Mouse (Mus musculus) Muller cell, postnatal 12 days (primary cell): ENCODE results near the gene Ccdc186.
A peak's percentile ranks its signal among the peaks of the same experiment; 100 is the strongest.
"Not testable (repeated sequence)": the region's sequence is repeated elsewhere in the genome, so short reads cannot be mapped to it uniquely, and the experiment has no call there.

Experiments
- DNase-seq: peaks from one replicate; pipeline ENCODE4 v3.0.0-alpha.2; 2015; ENCODE audit errors: inconsistent ontology term

Ccdc186 gene

DNA sequence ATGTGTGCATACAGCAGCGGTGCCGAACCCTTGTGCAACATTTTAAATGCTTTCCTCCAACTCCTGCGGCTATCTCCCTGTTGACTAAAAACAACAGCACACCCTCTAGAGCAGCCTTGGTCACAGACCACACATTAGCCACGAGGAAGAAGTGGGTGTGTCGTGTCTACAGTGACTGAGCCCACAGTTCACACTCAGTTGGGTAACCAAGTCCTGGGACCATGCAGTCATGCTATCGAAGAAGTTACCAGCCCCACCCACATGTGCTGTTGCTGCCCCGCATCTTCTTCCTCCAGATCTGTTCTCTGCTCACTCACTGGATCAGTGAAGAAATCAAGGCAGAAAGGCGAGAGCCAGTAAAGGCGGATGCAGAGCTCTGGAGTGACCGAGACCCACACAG is 65.6 kb downstream of the Ccdc186 start:
- no peak for DNase-seq

DNA sequence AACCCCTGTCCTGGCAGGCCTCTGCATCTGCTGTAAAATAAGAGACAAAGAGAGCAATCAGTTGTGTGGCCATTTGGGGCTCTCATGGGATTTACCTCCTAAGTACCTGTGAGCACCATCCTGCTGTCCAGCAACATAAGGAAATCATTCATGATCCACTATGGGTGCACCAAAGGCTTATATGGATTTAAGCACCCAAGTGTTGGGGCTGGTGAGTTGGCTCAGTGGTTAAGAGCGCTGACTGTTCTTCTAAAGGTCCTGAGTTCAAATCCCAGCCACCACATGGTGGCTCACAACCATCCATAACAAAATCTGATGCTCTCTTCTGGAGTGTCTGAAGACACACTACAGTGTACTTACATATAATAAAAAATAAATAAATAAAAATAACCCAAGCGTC is 67.5 kb downstream of the Ccdc186 start:
- DNase-seq = not testable (repeated sequence)

DNA sequence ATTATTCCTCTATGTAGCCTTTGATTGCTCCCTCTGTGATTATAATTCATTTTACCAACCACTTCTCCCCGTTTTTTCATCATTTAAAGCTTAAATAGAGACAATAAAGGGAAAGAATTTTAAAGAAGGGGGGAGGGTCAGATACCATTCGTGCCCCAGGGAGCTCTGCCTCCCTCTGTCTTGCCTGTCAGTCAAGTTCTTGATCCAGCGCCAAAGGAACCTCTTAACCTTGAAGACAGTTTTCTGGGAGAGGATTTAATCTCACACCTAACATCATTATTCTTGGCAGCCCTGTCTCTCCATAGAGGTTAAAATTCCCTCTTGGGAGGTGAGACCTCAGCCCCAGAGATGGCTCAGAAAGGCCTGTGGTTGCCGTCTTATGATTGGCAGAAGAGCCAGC is 71.3 kb downstream of the Ccdc186 start:
- DNase-seq = no peak

DNA sequence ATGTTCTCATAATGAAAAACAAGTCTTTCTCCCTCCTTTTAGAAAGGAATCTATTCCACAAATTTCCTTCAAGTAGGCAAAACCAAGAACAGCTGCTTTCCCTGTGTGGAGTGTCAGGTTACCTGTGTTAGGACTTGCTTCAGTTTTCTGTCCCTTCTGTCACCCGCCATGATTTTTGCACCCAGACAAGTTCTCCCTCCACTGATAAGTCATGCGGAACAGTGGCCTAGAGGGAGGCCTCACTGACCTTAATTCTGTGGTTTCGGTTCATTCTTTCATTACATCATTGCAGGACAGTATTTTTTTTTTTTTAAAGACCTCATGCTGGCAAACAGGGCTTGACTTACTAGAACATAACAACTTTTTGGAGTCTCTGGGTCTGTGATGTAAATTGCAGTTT is 72.6 kb downstream of the Ccdc186 start:
- DNase-seq = peak; percentile 60

GRCm38 (mm10) chr19:56747878-56748277 is 74.1 kb downstream of the Ccdc186 start:
- peak; percentile 16 for DNase-seq

DNA sequence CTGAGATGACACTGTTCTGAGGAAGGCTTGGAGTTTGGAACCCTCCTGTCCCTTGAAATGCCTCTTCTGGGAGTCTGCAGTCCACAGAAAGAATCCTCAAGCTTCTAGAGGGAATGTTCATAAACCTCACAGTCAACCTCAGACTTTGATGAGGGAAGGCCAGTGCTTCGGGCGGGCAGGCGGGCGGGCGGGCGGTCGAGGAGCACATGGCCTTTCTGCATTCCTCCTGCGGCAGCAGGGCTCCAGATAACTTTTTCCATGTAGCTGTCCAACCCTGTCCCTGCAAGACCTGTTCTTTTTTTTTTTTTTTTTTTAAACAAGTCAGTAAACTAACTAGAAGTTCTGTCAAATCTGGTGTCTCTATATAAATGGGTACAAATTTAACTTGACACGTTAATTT is 75.4 kb downstream of the Ccdc186 start:
- DNase-seq = no peak

GRCm38 (mm10) chr19:56745528-56745927 is 76.5 kb downstream of the Ccdc186 start:
- DNase-seq = no peak

GRCm38 (mm10) chr19:56745061-56745460 is 76.9 kb downstream of the Ccdc186 start:
- no peak for DNase-seq
